In the genomic region with DNA sequence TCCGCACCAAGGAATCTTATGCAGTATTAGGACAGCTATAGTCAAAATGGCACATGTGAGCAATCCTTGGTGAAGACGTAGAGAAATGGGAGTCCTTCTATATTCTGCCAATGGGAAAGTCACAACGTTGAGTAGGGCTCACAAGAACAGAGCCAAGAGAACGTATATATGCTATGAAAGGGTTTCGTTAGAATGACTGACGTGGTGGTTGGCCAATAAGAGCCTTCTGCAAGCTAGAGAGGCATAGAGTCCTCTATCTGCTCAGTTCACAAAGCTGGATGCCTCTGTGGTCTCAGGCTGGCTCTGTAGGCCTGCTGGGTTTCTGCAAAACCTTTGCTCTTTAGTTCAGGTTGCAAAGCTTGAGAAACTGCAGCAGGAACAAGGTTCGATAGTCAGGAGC, we compare ENCODE assay signal across 28 mouse cellular contexts. TPM values are rescaled to one million over a fixed set of nuclear protein-coding genes. Genes with fewer than 3 reads are reported as not detected.
"Had no signal": no experiment of that assay in that cellular context is flagged by ENCODE, and none has a peak within 500 bp of the region (broad histone marks: within the 10 kb centered on the region; RNA-seq: fewer than 3 reads in every experiment).

No protein-coding gene starts in this region.

- ATAC-seq: hindbrain, embryonic 16.5 days; inflammation-experienced regulatory T-cells, adult 6 months; intestine, embryonic 15.5 days; intestine, postnatal 0 days; liver, postnatal 0 days had no signal

- DNase-seq: gastrocnemius, postnatal 14 days; gastrocnemius, postnatal 36 days; heart, adult 18-20 months; heart, postnatal 14 days; heart, postnatal 36 days; kidney, adult 18-20 months; kidney, adult 8-10 months; kidney, postnatal 10 days; kidney, postnatal 25 days; kidney, postnatal 4 days; liver; liver, embryonic 13.5 days; liver, postnatal 0 days had no signal

- H3K9ac ChIP-seq: heart, embryonic 13.5 days; heart, embryonic 15.5 days; hindbrain, embryonic 14.5 days; intestine, embryonic 15.5 days; limb, embryonic 12.5 days; liver, embryonic 13.5 days; liver, embryonic 15.5 days; liver, postnatal 0 days had no signal

- H3K36me3 ChIP-seq: heart, embryonic 10.5 days; heart, embryonic 13.5 days; heart, embryonic 15.5 days; intestine, embryonic 15.5 days; limb, embryonic 10.5 days; limb, embryonic 12.5 days; liver, embryonic 13.5 days; liver, embryonic 15.5 days had no signal

- H3K4me2 ChIP-seq: heart, embryonic 13.5 days; heart, embryonic 15.5 days; hindbrain, embryonic 14.5 days; intestine, embryonic 15.5 days; limb, embryonic 12.5 days; liver, embryonic 11.5 days; liver, embryonic 13.5 days; liver, embryonic 15.5 days had no signal

- H3K4me3 ChIP-seq: heart, embryonic 10.5 days; heart, embryonic 13.5 days; heart, embryonic 15.5 days; intestine, embryonic 15.5 days; layer of hippocampus, adult 2 months; left cerebral cortex, adult 2 months; limb, embryonic 10.5 days; limb, embryonic 12.5 days; liver, embryonic 13.5 days; liver, embryonic 15.5 days had no signal

- H3K27ac ChIP-seq: heart, embryonic 10.5 days; heart, embryonic 13.5 days; heart, embryonic 15.5 days; hindbrain, embryonic 14.5 days; intestine, embryonic 15.5 days; layer of hippocampus, adult 2 months; left cerebral cortex, adult 2 months; limb, embryonic 10.5 days; limb, embryonic 12.5 days; liver, embryonic 13.5 days; liver, embryonic 15.5 days had no signal

- H3K27me3 ChIP-seq: heart, embryonic 13.5 days; heart, embryonic 15.5 days; intestine, embryonic 15.5 days; limb, embryonic 12.5 days; liver, embryonic 13.5 days; liver, embryonic 15.5 days had no signal

- H3K4me1 ChIP-seq: intestine, embryonic 15.5 days; limb, embryonic 10.5 days; limb, embryonic 12.5 days; liver, embryonic 13.5 days; liver, embryonic 15.5 days had no signal

- H3K9me3 ChIP-seq: heart, embryonic 10.5 days; heart, embryonic 15.5 days; intestine, embryonic 15.5 days; limb, embryonic 10.5 days; liver, embryonic 13.5 days; liver, embryonic 15.5 days had no signal

RNA-seq across cellular contexts. Expression of a gene that starts 49.6 kb away (rescaled TPM):
- total RNA-seq: hematopoietic stem cell, adult 5-6 weeks had no signal
